Mouse (Mus musculus) cerebellum, adult 2 months (tissue): ENCODE results near the gene Zdhhc5. TPM values are rescaled to one million over a fixed set of nuclear protein-coding genes. Genes with fewer than 3 reads are reported as not detected.
A peak's percentile ranks its signal among the peaks of the same experiment; 100 is the strongest.

Source experiments
- DNase-seq, 2 experiments: peaks; one replicate each; pipeline ENCODE4 v3.0.0; 2021
- H3K27ac ChIP-seq: fragments of 200-500 bp; 2 replicates; pipeline ENCODE4 v1.5.1; 2012; ENCODE audit warnings: low read length, control low read depth, inconsistent platforms; ENCODE audit not compliant: insufficient read depth
- H3K27me3 ChIP-seq: fragments of 200-500 bp; 2 replicates; pipeline ENCODE4 v1.6.1; 2012; ENCODE audit warnings: inconsistent platforms, mild to moderate bottlenecking, low read length, moderate library complexity; ENCODE audit not compliant: control insufficient read depth, insufficient read depth
- H3K4me1 ChIP-seq: fragments of 200-500 bp; 2 replicates; pipeline ENCODE4 v1.6.1; 2011; ENCODE audit warnings: low read length; ENCODE audit not compliant: control insufficient read depth, insufficient read depth
- H3K4me3 ChIP-seq: fragments of 200-500 bp; replicated peaks from 2 replicates; pipeline ENCODE3; 2011; ENCODE audit warnings: mild to moderate bottlenecking, low read depth, low read length, control low read depth; ENCODE audit not compliant: insufficient read depth
- CTCF ChIP-seq: fragments of 200-500 bp; IDR thresholded peaks from 2 replicates; pipeline ENCODE4 v1.5.1; 2011; ENCODE audit warnings: low read depth, mild to moderate bottlenecking, control low read depth, low read length, moderate library complexity, borderline replicate concordance; ENCODE audit not compliant: insufficient read depth
- POLR2A ChIP-seq: fragments of 200-500 bp; IDR thresholded peaks from 2 replicates; pipeline ENCODE4 v1.6.1; 2011; ENCODE audit warnings: low read length, control low read depth, borderline replicate concordance; ENCODE audit not compliant: insufficient read depth
- WGBS: fragments of 180-500 bp; shearing (Covaris S2); methylation state at CpG from one replicate; pipeline ENCODE4 v1.1.7; 2018; 5-methylcytosine and 5-hydroxymethylcytosine counted together
- polyA plus RNA-seq: library from polyadenylated mRNA; depleted of rRNA; stranded (reverse); fragments of >200 nt; gene quantifications from 2 replicates; pipeline ENCODE4 v1.2.3, GENCODE M21; 2012; rRNA removed

Gene Zdhhc5
- polyA plus RNA-seq, 1 experiment: 37.4 TPM

DNA sequence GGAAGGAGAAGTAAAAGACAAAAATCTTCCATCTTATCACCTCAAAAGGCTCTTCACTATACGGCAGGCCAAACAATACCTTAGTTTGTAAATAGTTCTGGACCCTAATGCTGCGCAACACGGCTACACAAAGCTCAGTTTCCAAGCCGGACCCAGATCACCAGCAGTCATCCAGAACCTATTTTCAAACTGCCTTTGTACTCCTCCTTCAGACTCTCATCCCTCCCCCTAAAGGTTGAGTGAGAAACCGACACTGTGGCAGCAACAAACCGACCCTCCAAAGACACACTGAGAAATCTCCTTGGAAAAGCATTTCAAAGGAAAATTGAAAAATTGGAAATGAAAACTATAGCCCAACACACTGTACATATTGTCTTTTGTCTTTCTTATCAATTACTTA is 66.6 kb downstream of the Zdhhc5 start:
- no peak overlapping the region for H3K27ac ChIP-seq
- 5% methylated on average over 6 of the region's 6 CpGs for WGBS
- TF ChIP-seq POLR2A (no peak), CTCF (no peak)

DNA sequence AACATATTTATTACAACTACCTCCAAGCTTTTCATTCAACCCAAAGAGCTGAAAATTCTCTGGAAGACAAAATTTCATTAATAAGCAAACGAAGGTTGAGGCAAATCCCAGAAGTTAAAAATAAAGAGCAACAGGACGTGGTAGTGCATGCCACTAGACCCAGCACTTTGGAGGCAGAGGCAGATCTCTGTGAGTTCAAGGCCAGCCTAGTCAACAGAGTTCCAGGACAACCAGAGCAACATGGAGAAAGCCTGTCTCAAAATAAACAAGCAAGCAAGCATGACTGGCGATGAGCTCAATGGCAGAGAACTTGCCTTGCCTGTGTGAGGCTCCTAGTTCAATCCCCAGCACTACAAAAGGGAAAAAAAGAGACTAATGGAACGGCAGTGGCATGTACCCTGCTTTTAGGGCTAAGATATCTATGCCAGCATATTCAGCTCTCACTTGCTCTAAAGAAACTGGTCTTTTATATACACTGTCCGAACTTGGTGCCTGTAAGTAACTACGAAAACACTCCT is 67.9 kb downstream of the Zdhhc5 start:
- Histone ChIP-seq H3K27ac (no peak overlapping the region), H3K4me1 (no peaks in the 10 kb centered on the region; the same call in 1 of the 2 replicates), H3K4me3 (no peak overlapping the region), H3K27me3 (no peaks in the 10 kb centered on the region)
- 90% methylated on average over 6 of the region's 6 CpGs for WGBS
- DNase-seq: no peak
- TF ChIP-seq POLR2A (no peak), CTCF (no peak)

More for the DNA sequence above, 66.6 kb downstream of the Zdhhc5 start:
- no peaks in the 10 kb centered on the region; the same call in 1 of the 2 replicates for H3K4me1 ChIP-seq
- H3K4me3 ChIP-seq: peak overlapping the region; percentile 56
- peak in 1 of 2 experiments; percentile 23 for DNase-seq
- no peaks in the 10 kb centered on the region for H3K27me3 ChIP-seq

GRCm38 (mm10) chr2:84646138-84646537 is 68.8 kb downstream of the Zdhhc5 start:
- 59% methylated on average over 1 of the region's 1 CpGs for WGBS
- no peak for DNase-seq
- Histone ChIP-seq H3K4me3 (no peak overlapping the region), H3K4me1 (no peaks in the 10 kb centered on the region; the same call in 1 of the 2 replicates), H3K27me3 (no peaks in the 10 kb centered on the region), H3K27ac (no peak overlapping the region)
- no peak for TF ChIP-seq CTCF
- no peak for TF ChIP-seq POLR2A

DNA sequence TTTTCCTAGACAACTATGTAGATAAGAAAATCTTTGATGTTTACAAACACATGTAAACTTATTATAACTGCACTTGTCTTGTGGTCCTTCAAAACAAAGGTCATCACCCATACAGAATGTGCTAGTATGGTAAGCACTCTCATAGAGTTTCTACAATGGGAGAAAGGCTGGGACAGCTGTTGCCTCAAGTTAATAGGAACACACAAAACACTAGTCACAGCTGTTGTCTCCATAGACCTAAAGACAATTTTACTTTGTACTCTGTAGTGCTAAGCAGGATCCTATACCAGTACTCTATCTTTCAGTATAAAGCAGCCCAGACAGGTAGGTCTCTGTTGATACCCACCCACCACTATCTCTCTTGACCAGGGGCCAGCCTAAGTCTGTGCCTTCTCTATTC is 74.1 kb downstream of the Zdhhc5 start:
- Histone ChIP-seq H3K27ac (no peak overlapping the region), H3K4me3 (no peak overlapping the region), H3K27me3 (no peaks in the 10 kb centered on the region), H3K4me1 (peaks cover 4% of the 10 kb centered on the region)
- no peak for TF ChIP-seq CTCF
- no peak for TF ChIP-seq POLR2A
- DNase-seq: no peak

- Histone ChIP-seq H3K27me3 (no peaks in the 10 kb centered on the region), H3K4me1 (peaks cover 12% of the 10 kb centered on the region), H3K4me3 (no peak overlapping the region), H3K27ac (no peak overlapping the region)
- DNase-seq: no peak
- TF ChIP-seq CTCF: no peak
- no peak for TF ChIP-seq POLR2A
- WGBS: 44% methylated on average over 5 of the region's 5 CpGs
These were observed 76.4 kb downstream of the Zdhhc5 start for GRCm38 (mm10) chr2:84638428-84639220.

Other genes starting within 250 kb of the Zdhhc5 start
- 2.4 and 2.8 TPM in 2 replicates for gene Tfpi, start 238.4 kb downstream of the Zdhhc5 start, polyA plus RNA-seq
- gene Ctnnd1, start 64.4 kb downstream of the Zdhhc5 start, polyA plus RNA-seq: 34.4 and 35.9 TPM in 2 replicates
- gene Btbd18, start 56.1 kb downstream of the Zdhhc5 start, polyA plus RNA-seq: not detected in 2 replicates
- 67.4 TPM in 2 replicates for gene Selenoh, start 44.4 kb downstream of the Zdhhc5 start, polyA plus RNA-seq
- gene Gm28635, start 37.1 kb downstream of the Zdhhc5 start, polyA plus RNA-seq: 0.13 TPM in 1 of 2 replicates, not detected in the other
- 30.6 and 31.0 TPM in 2 replicates for gene Med19, start 36.8 kb downstream of the Zdhhc5 start, polyA plus RNA-seq
- gene Tmx2, start 36.0 kb downstream of the Zdhhc5 start, polyA plus RNA-seq: 450 and 454 TPM in 2 replicates
- 12.0 and 12.7 TPM in 2 replicates for gene Clp1, start 12.2 kb upstream of the Zdhhc5 start, polyA plus RNA-seq
- 164 and 171 TPM in 2 replicates for gene Ypel4, start 18.9 kb upstream of the Zdhhc5 start, polyA plus RNA-seq
- gene Gm19426, start 28.5 kb upstream of the Zdhhc5 start, polyA plus RNA-seq: 3.0 and 3.4 TPM in 2 replicates
- gene Serping1, start 60.3 kb upstream of the Zdhhc5 start, polyA plus RNA-seq: 19.6 and 22.6 TPM in 2 replicates
- gene Ube2l6, start 83.6 kb upstream of the Zdhhc5 start, polyA plus RNA-seq: 6.4 and 7.8 TPM in 2 replicates
- gene Smtnl1, start 107.5 kb upstream of the Zdhhc5 start, polyA plus RNA-seq: not detected in 2 replicates
- 83.3 and 88.4 TPM in 2 replicates for gene Timm10, start 111.8 kb upstream of the Zdhhc5 start, polyA plus RNA-seq
- 0.25 and 0.43 TPM in 2 replicates for gene Slc43a1, start 123.7 kb upstream of the Zdhhc5 start, polyA plus RNA-seq
- 1.2 and 1.7 TPM in 2 replicates for gene Rtn4rl2, start 171.5 kb upstream of the Zdhhc5 start, polyA plus RNA-seq
- 0.82 and 1.3 TPM in 2 replicates for gene Slc43a3, start 221.4 kb upstream of the Zdhhc5 start, polyA plus RNA-seq